Mouse (Mus musculus): ENCODE results near the gene Serpina16.

The Serpina16 gene

GRCm38 (mm10) chr12:103656848-103657626 lies 18.9 kb downstream of the Serpina16 start, which contains the start of gene Serpina6:
TSS of gene Serpina6 (minus strand) at chr12:103657212.
- no peak for DNase-seq (ENCODE audit: low read depth, low spot score)

- DNase-seq (ENCODE audit: low read depth, low spot score), result no peak
Measured at GRCm38 (mm10) chr12:103655123-103656044, 20.6 kb downstream of the Serpina16 start.

GRCm38 (mm10) chr12:103653836-103654235 lies 22.1 kb downstream of the Serpina16 start:
- DNase-seq (ENCODE audit: low read depth, low spot score), result no peak

- no peak for DNase-seq (ENCODE audit: low read depth, low spot score)
Measured at GRCm38 (mm10) chr12:103646314-103646713, 29.6 kb downstream of the Serpina16 start.

- no peak for DNase-seq (ENCODE audit: low read depth, low spot score)
Measured at GRCm38 (mm10) chr12:103644601-103645000, 31.3 kb downstream of the Serpina16 start.

- DNase-seq (ENCODE audit: low read depth, low spot score), result no peak
Measured at GRCm38 (mm10) chr12:103643818-103644217, 32.1 kb downstream of the Serpina16 start.

- DNase-seq (ENCODE audit: low read depth, low spot score), result peak; percentile 66
Measured at GRCm38 (mm10) chr12:103643336-103643735, 32.6 kb downstream of the Serpina16 start.

- DNase-seq (ENCODE audit: low read depth, low spot score), result no peak
Measured at GRCm38 (mm10) chr12:103635846-103636245, 40.1 kb downstream of the Serpina16 start.

GRCm38 (mm10) chr12:103634430-103634829 lies 41.5 kb downstream of the Serpina16 start:
- DNase-seq (ENCODE audit: low read depth, low spot score), result no peak

- DNase-seq (ENCODE audit: low read depth, low spot score), result no peak
Measured at GRCm38 (mm10) chr12:103631203-103631612, 44.7 kb downstream of the Serpina16 start, which contains the start of gene Serpina10. TSS of gene Serpina10 (minus strand) at chr12:103631444.
